Mouse (Mus musculus): ENCODE data around the gene Svs1. TPM values are rescaled to one million over a fixed set of nuclear protein-coding genes. Genes with fewer than 3 reads are reported as not detected.
"Not testable (repeated sequence)": the region's sequence is repeated elsewhere in the genome, so short reads cannot be mapped to it uniquely, and the experiment has no call there.

The Svs1 gene
- polyA plus RNA-seq, 1 experiment = not detected

DNA sequence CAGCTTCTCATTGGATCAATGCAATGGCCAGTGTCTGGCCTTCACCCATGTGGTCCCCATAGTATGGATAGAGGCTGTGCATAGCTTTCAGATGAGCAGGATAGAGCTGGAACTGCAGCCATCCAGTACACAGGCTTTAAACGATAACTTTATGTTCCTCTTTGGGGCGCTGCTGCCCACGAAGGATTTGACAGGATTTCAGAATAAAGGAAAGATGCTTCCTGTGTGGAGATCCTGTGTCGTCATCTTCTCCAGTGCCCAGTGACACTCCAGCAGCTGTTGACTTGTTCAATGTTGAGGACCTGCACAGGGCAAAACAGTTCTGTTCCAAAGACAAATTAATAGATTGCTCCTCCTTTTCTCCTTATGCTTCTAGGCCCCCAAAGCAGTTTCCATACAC is 29.9 kb upstream of the Svs1 start:
- H3K4me3 ChIP-seq (ENCODE audit: extremely low read depth, insufficient read depth, insufficient read length) = no peak overlapping the region
- no peak overlapping the region for H3K27ac ChIP-seq (ENCODE audit: insufficient read depth, low read length)
- 47% methylated on average over 4 of the region's 4 CpGs for WGBS
- no peak for TF ChIP-seq CTCF (IDR thresholded peaks at IDR 0.05; ENCODE audit: extremely low read depth, insufficient read depth, insufficient read length, insufficient replicate concordance)
- DNase-seq (ENCODE audit: low read depth in 1 of 2, low spot score in 2 of 2) = no peak
- no peaks in the 10 kb centered on the region for H3K27me3 ChIP-seq (ENCODE audit: control insufficient read depth, insufficient read depth, low read length)
- no peaks in the 10 kb centered on the region for H3K4me1 ChIP-seq (ENCODE audit: control insufficient read depth, insufficient read depth, insufficient read length)
- no peaks in the 10 kb centered on the region for H3K36me3 ChIP-seq (ENCODE audit: control insufficient read depth, insufficient read depth, low read length)

DNA sequence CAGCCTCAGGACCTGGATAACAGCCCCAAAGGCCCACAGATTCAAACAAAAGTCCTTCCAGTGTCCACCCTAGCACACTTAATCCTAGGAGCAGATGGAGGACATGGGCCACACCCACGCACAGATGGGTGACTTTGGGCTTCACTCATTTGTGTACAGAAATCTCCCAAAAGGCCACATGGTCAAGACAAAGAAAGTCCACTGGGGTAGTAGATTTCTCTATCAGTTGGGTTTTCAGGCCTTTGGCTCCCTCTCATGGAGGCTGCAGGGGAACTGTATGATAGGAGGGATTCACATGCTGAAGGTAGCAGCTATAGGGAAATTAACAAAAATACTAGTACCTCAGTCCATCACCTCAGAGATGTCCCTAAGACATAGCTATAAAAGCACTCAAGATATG is 28.6 kb upstream of the Svs1 start:
- Histone ChIP-seq H3K27ac (ENCODE audit: insufficient read depth, low read length) (no peak overlapping the region), H3K27me3 (ENCODE audit: control insufficient read depth, insufficient read depth, low read length) (no peaks in the 10 kb centered on the region), H3K4me1 (ENCODE audit: control insufficient read depth, insufficient read depth, insufficient read length) (no peaks in the 10 kb centered on the region), H3K36me3 (ENCODE audit: control insufficient read depth, insufficient read depth, low read length) (no peaks in the 10 kb centered on the region), H3K4me3 (ENCODE audit: extremely low read depth, insufficient read depth, insufficient read length) (no peak overlapping the region)
- no peak for TF ChIP-seq CTCF (IDR thresholded peaks at IDR 0.05; ENCODE audit: extremely low read depth, insufficient read depth, insufficient read length, insufficient replicate concordance)
- TF ChIP-seq POLR2A (IDR thresholded peaks at IDR 0.05; ENCODE audit: low read depth, low read length) = no peak
- no peak for DNase-seq (ENCODE audit: low read depth in 1 of 2, low spot score in 2 of 2)
- WGBS = 82% methylated on average over 1 of the region's 1 CpGs

DNA sequence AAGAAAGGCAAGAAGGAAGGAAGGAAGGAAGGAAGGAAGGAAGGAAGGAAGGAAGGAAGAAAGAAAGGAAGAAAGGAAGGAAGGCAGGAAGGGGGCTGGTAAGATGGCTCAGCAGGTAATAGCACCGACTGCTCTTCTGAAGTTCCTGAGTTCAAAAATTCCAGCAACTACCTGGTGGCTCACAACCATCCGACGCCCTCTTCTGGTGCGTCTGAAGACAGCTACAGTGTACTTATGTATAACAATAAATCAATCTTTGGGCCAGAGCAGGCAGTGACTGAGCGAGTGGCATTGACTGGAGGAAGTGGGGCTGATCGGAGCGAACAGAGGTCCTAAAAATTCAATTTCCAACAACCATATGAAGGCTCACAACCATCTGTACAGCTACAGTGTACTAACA is 27.5 kb upstream of the Svs1 start:
- not testable (repeated sequence) for H3K27me3 ChIP-seq (ENCODE audit: control insufficient read depth, insufficient read depth, low read length); H3K4me1 ChIP-seq (ENCODE audit: control insufficient read depth, insufficient read depth, insufficient read length); H3K36me3 ChIP-seq (ENCODE audit: control insufficient read depth, insufficient read depth, low read length); H3K27ac ChIP-seq (ENCODE audit: insufficient read depth, low read length); DNase-seq (ENCODE audit: low read depth in 1 of 2, low spot score in 2 of 2); H3K4me3 ChIP-seq (ENCODE audit: extremely low read depth, insufficient read depth, insufficient read length)
- 41% methylated on average over 7 of the region's 7 CpGs for WGBS

DNA sequence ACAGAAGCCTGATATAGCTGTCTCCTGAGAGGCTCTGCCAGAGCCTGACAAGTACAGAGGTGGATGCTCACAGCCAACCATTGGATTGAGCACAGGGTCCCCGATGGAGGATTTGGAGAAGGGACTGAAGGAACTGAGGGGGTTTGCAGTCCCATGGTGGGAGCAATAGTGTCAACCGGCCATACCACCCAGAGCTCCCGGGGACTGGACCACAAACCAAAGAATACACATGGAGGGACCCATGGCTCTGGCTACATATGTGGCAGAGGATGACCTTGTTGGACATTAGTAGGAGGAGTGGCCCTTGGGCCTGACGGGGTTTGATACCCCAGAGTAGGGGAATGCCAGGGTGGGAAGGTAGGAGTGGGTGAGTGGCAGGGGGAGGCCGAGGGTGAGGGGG is 20.0 kb upstream of the Svs1 start:
- not testable (repeated sequence) for DNase-seq (ENCODE audit: low read depth in 1 of 2, low spot score in 2 of 2); H3K36me3 ChIP-seq (ENCODE audit: control insufficient read depth, insufficient read depth, low read length); H3K4me3 ChIP-seq (ENCODE audit: extremely low read depth, insufficient read depth, insufficient read length); H3K4me1 ChIP-seq (ENCODE audit: control insufficient read depth, insufficient read depth, insufficient read length); H3K27ac ChIP-seq (ENCODE audit: insufficient read depth, low read length); H3K27me3 ChIP-seq (ENCODE audit: control insufficient read depth, insufficient read depth, low read length)
- WGBS = 88% methylated on average over 5 of the region's 5 CpGs

DNA sequence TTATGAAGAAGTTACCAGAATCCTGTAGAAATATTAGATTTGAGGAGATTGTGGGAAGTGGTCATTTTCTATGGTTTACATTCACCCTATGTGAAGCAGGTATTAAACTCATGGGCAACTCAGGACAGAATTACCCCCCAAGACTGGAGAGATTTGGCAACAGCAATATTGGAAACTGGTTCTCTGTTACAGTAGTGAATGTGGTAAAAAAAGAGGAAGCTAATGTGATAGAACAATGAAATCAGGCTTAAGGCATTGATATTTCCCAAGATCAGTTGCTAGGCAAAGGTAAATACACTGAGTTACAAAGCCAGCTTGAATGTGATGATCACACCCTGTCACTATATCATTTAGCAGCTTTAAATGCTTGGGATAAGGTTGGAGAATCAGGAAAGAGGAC is 18.8 kb upstream of the Svs1 start:
- no peak overlapping the region for H3K4me3 ChIP-seq (ENCODE audit: extremely low read depth, insufficient read depth, insufficient read length)
- H3K4me1 ChIP-seq (ENCODE audit: control insufficient read depth, insufficient read depth, insufficient read length) = no peaks in the 10 kb centered on the region
- H3K27me3 ChIP-seq (ENCODE audit: control insufficient read depth, insufficient read depth, low read length) = no peaks in the 10 kb centered on the region
- no peaks in the 10 kb centered on the region for H3K36me3 ChIP-seq (ENCODE audit: control insufficient read depth, insufficient read depth, low read length)
- DNase-seq (ENCODE audit: low read depth in 1 of 2, low spot score in 2 of 2) = no peak
- TF ChIP-seq CTCF (IDR thresholded peaks at IDR 0.05; ENCODE audit: extremely low read depth, insufficient read depth, insufficient read length, insufficient replicate concordance) = no peak
- no peak overlapping the region for H3K27ac ChIP-seq (ENCODE audit: insufficient read depth, low read length)

DNA sequence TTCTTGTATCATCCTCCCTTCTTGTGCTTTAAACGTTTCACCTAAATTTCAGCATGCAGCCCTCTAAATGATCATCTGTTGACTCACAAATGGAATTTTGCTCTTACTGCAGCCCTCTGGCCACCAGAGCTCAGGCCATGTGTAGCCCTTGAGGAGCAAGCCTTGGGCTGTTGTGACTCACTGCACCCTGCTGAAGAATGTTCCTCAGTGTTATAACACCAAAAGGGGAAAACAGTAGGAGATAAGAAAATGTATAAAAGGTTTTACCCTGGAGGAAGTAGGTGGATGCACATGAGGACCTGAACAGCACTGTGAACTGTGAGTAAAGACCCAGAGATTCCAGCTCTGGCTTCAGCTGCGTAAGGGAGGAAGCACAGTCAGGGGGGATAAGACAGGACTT is 12.0 kb upstream of the Svs1 start, which contains the start of gene Doxl2:
Gene Doxl2, plus strand, starts transcription at position 301 of the 400 bp plus-strand sequence.
- DNase-seq (ENCODE audit: low read depth in 1 of 2, low spot score in 2 of 2) = no peak
- TF ChIP-seq CTCF (IDR thresholded peaks at IDR 0.05; ENCODE audit: extremely low read depth, insufficient read depth, insufficient read length, insufficient replicate concordance) (no peak), POLR2A (IDR thresholded peaks at IDR 0.05; ENCODE audit: low read depth, low read length) (no peak)
- Histone ChIP-seq H3K36me3 (ENCODE audit: control insufficient read depth, insufficient read depth, low read length) (no peaks in the 10 kb centered on the region), H3K4me1 (ENCODE audit: control insufficient read depth, insufficient read depth, insufficient read length) (no peaks in the 10 kb centered on the region), H3K27ac (ENCODE audit: insufficient read depth, low read length) (no peak within 1 kb of the TSS), H3K27me3 (ENCODE audit: control insufficient read depth, insufficient read depth, low read length) (0 out of 2 replicates have a peak, but pooled peaks cover 2% of the 10 kb centered on the region), H3K4me3 (ENCODE audit: extremely low read depth, insufficient read depth, insufficient read length) (no peak within 1 kb of the TSS)
- 87% methylated on average over 2 of the region's 2 CpGs for WGBS

DNA sequence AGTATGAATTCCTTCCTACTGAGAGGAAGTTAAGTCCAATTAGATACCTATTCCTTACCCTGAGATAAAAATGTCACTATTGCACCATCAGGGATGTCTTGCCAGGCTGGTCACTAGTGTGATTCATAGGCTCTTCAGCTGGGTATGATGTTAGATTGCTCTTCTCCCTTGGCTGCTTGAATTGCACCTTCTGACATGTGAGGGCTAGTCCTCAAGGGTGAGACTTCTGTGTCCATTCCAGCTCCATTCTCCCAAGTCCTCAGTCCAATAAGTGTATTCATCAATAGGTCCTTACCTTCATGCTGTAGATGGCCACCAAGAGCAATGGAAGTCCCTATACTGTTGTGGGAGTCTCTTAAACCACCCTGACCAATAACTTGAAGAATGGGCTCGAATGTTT is 7.0 kb upstream of the Svs1 start:
- 62% methylated on average over 1 of the region's 1 CpGs for WGBS
- H3K4me3 ChIP-seq (ENCODE audit: extremely low read depth, insufficient read depth, insufficient read length) = no peak overlapping the region

DNA sequence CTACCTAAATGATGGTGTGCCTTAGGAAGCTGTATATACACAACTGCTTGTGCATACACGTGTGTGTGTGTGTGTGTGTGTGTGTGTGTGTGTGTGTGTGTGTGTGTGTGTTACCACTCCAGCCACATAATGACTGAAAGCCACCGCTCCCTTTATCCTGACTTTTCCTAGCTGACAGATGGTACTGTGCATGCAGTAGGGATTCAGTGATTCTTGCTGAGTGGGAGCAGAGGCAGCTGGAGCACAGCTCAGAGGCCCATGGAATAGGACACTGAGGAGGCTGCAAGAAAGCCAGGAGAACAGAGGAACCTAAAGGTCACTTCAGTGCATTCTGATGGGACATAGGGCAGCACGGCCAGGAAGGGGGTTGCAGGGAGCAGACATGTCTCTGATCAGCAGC is 4.4 kb upstream of the Svs1 start:
- H3K4me3 ChIP-seq (ENCODE audit: extremely low read depth, insufficient read depth, insufficient read length) = no peak overlapping the region
- H3K27me3 ChIP-seq (ENCODE audit: control insufficient read depth, insufficient read depth, low read length) = 0 out of 2 replicates have a peak, but pooled peaks cover 2% of the 10 kb centered on the region
- no peaks in the 10 kb centered on the region for H3K36me3 ChIP-seq (ENCODE audit: control insufficient read depth, insufficient read depth, low read length)
- 81% methylated on average over 3 of the region's 3 CpGs for WGBS
- no peak for DNase-seq (ENCODE audit: low read depth in 1 of 2, low spot score in 2 of 2)
- no peaks in the 10 kb centered on the region for H3K4me1 ChIP-seq (ENCODE audit: control insufficient read depth, insufficient read depth, insufficient read length)
- H3K27ac ChIP-seq (ENCODE audit: insufficient read depth, low read length) = no peak overlapping the region
- TF ChIP-seq POLR2A (IDR thresholded peaks at IDR 0.05; ENCODE audit: low read depth, low read length) = no peak
- no peak for TF ChIP-seq CTCF (IDR thresholded peaks at IDR 0.05; ENCODE audit: extremely low read depth, insufficient read depth, insufficient read length, insufficient replicate concordance)

More for the DNA sequence above, 7.0 kb upstream of the Svs1 start:
- TF ChIP-seq POLR2A (IDR thresholded peaks at IDR 0.05; ENCODE audit: low read depth, low read length) (no peak), CTCF (IDR thresholded peaks at IDR 0.05; ENCODE audit: extremely low read depth, insufficient read depth, insufficient read length, insufficient replicate concordance) (no peak)
- 0 out of 2 replicates have a peak, but pooled peaks cover 2% of the 10 kb centered on the region for H3K27me3 ChIP-seq (ENCODE audit: control insufficient read depth, insufficient read depth, low read length)
- no peak overlapping the region for H3K27ac ChIP-seq (ENCODE audit: insufficient read depth, low read length)
- no peaks in the 10 kb centered on the region for H3K4me1 ChIP-seq (ENCODE audit: control insufficient read depth, insufficient read depth, insufficient read length)
- no peak for DNase-seq (ENCODE audit: low read depth in 1 of 2, low spot score in 2 of 2)
- no peaks in the 10 kb centered on the region for H3K36me3 ChIP-seq (ENCODE audit: control insufficient read depth, insufficient read depth, low read length)

Data from spleen, adult 2 months (tissue).